Mouse (Mus musculus) inflammation-experienced regulatory T-cells (primary cell): ENCODE measurements around the gene Rhod. TPM values are rescaled to one million over a fixed set of nuclear protein-coding genes. Genes with fewer than 3 reads are reported as not detected.

ENCODE experiments used
- polyA plus RNA-seq, 2 experiments: library from polyadenylated mRNA; unstranded; fragments of 100-300 nt; shearing (Covaris generic); gene quantifications; one replicate each; pipeline ENCODE4 v1.2.1; 2017

Rhod gene
- 1 to 10 TPM; 1.9 to 9.8 TPM for polyA plus RNA-seq

DNA sequence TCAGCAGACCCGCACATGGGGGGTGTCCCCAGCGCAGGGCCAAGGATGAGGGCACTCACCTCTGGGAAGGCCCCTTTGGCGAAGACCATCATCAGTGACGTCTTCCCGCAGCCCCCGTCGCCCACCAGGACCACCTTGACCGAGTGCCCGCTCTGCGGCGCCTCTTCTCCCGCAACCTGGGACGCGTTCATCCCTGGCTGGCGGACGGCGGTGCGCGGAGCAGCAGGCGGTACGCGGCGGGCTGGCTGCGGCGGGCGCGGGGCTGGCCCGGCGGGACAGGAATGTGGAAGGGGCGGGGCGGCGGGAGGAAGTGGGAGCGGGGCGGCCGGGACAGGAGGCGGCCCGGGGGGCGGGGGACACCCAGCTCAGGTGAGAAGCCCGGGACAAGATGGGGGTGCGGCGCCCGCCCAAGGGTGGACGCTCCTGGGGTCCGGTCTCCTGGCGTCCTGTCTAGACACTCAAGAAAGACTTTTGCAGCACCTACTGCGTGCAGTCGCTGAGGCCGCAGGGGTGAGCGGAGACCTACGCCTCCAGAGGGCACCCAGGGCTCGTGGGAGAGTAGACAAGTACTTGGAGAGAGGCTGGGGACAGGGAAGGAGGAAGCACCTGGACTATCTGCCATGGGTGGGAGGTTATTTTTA is at the start of gene Rhod:
TSS of gene Rhod (minus strand) at position 272 of the 641 bp plus-strand sequence.

GRCm38 (mm10) chr19:4477345-4478189 is 38.3 kb upstream of the Rhod start, which contains the start of gene Syt12:
Gene Syt12 (minus strand): TSS chr19:4477447.

GRCm38 (mm10) chr19:4397798-4398629 is 41.2 kb downstream of the Rhod start, which contains the start of gene Kdm2a:
Gene Kdm2a (minus strand): TSS chr19:4398285.

Other genes with a start within 250 kb of the Rhod start
- gene Tbc1d10c, start 248.1 kb downstream of the Rhod start, polyA plus RNA-seq, result 100 to 1,000 TPM; 738 to 929 TPM
- gene Ppp1ca, start 247.4 kb downstream of the Rhod start, polyA plus RNA-seq, result 1,000 to 10,000 TPM; 1,029 to 1,265 TPM
- 100 to 1,000 TPM in 1 of 2 experiments, 10 to 100 TPM in 1; 59.1 to 116 TPM for gene Rad9a, start 237.8 kb downstream of the Rhod start, polyA plus RNA-seq
- 10 to 100 TPM; 27.4 to 50.0 TPM for gene Clcf1, start 225.2 kb downstream of the Rhod start, polyA plus RNA-seq
- gene AC109138.7, start 225.1 kb downstream of the Rhod start, polyA plus RNA-seq, result not detected
- gene Pold4, start 207.5 kb downstream of the Rhod start, polyA plus RNA-seq, result 100 to 1,000 TPM; 107 to 109 TPM
- under 1 TPM; 0.23 to 0.65 TPM for gene Ssh3, start 170.3 kb downstream of the Rhod start, polyA plus RNA-seq
- gene Ankrd13d, start 156.3 kb downstream of the Rhod start, polyA plus RNA-seq, result 1 to 10 TPM; 5.6 to 7.5 TPM
- 100 to 1,000 TPM; 240 to 286 TPM for gene Grk2, start 133.2 kb downstream of the Rhod start, polyA plus RNA-seq
- 10 to 100 TPM; 66.7 to 84.1 TPM for gene Kdm2a, start 41.1 kb downstream of the Rhod start, polyA plus RNA-seq
- gene Syt12, start 38.0 kb upstream of the Rhod start, polyA plus RNA-seq, result 1 to 10 TPM in 1 of 2 experiments, under 1 TPM in 1; 0.12 to 2.6 TPM
- not detected for gene 2010003K11Rik, start 59.2 kb upstream of the Rhod start, polyA plus RNA-seq
- 1 to 10 TPM; 1.6 to 2.4 TPM for gene Pcx, start 71.0 kb upstream of the Rhod start, polyA plus RNA-seq
- 1 to 10 TPM in 1 of 2 experiments, under 1 TPM in 1; 0.60 to 1.4 TPM for gene Lrfn4, start 176.2 kb upstream of the Rhod start, polyA plus RNA-seq
- gene Rce1, start 186.2 kb upstream of the Rhod start, polyA plus RNA-seq, result 10 to 100 TPM; 65.2 to 76.6 TPM